Mouse (Mus musculus) myocyte (in vitro differentiated cells): ENCODE results near the gene S100a4.

Experiments used
- MAX ChIP-seq: IDR thresholded peaks from one replicate; pipeline ENCODE4 v1.6.1; 2011; ENCODE audit warnings: low read depth, mild to moderate bottlenecking, control low read depth
- POLR2A ChIP-seq: IDR thresholded peaks from one replicate; pipeline ENCODE4 v1.6.1; 2011; ENCODE audit warnings: low read depth, mild to moderate bottlenecking, control low read depth, moderate library complexity; ENCODE audit not compliant: insufficient read length

DNA sequence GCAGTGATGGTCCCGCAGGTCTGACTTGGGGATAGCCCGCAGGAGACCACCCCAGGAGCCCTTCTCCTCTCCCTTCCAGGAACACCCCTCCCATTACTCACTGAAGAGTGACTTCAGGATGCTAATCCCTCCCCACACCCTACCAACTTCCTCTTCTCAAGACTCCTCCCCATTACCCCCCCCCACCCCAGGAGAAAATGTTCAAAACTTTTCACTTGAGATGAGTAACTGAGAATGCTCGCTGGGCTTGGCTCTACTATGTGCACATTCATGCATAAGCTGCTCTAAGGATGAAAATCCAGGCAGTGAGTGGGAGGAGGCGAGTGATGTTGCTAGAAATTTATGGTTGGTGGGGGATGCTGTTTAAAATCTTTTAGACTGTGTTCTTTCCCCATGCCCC, 8.5 kb downstream of the S100a4 start:
- TF ChIP-seq POLR2A (no peak), MAX (no peak)
